Mouse (Mus musculus) small intestine, adult 2 months (tissue): ENCODE measurements at regions not wholly inside any gene's neighbourhood (a gene's known extent, or its start where the extent isn't known, plus 50 kb on each side); places are given as distances from the start of the nearest gene placed in this dataset.

Experiments
- CTCF ChIP-seq: fragments of 200-500 bp; IDR thresholded peaks from 2 replicates; pipeline ENCODE4 v1.5.1; 2012; ENCODE audit warnings: low read depth, mild to moderate bottlenecking, control low read depth, inconsistent platforms, low read length, moderate library complexity, mixed read lengths; ENCODE audit not compliant: insufficient replicate concordance, insufficient read length; ENCODE audit errors: extremely low read depth
- POLR2A ChIP-seq: fragments of 200-500 bp; IDR thresholded peaks from 2 replicates; pipeline ENCODE4 v1.6.1; 2012; ENCODE audit warnings: low read depth, mild to moderate bottlenecking, control low read depth, inconsistent platforms, low read length, moderate library complexity

GRCm38 (mm10) chr13:97358261-97358660 lies 117.4 kb downstream of the Enc1 start:
- TF ChIP-seq CTCF (no peak), POLR2A (no peak)
